Mouse (Mus musculus) liver, adult 2 months (tissue): ENCODE results near the gene Arih1. TPM values are rescaled to one million over a fixed set of nuclear protein-coding genes. Genes with fewer than 3 reads are reported as not detected.

Experiments
- DNase-seq: peaks from one replicate; pipeline ENCODE4 v3.0.0-alpha.2; 2011; ENCODE audit warnings: low read depth, low spot score; ENCODE audit errors: extremely low read depth
- H3K27ac ChIP-seq: fragments of 200-500 bp; replicated peaks from 2 replicates; pipeline ENCODE4 v1.5.1; 2012; ENCODE audit warnings: low read depth, mild to moderate bottlenecking, control low read depth, inconsistent platforms, low read length; ENCODE audit not compliant: insufficient read depth
- H3K27me3 ChIP-seq: fragments of 200-500 bp; 2 replicates; pipeline ENCODE4 v1.6.1; 2012; ENCODE audit warnings: mild to moderate bottlenecking, moderate library complexity, low read length, inconsistent platforms; ENCODE audit not compliant: control insufficient read depth, insufficient read depth
- H3K36me3 ChIP-seq: fragments of 200-500 bp; 2 replicates; pipeline ENCODE4 v1.6.1; 2012; ENCODE audit warnings: low read length, inconsistent platforms; ENCODE audit not compliant: control insufficient read depth, insufficient read depth
- H3K4me1 ChIP-seq: fragments of 200-500 bp; 2 replicates; pipeline ENCODE4 v1.6.1; 2011; ENCODE audit warnings: low read length; ENCODE audit not compliant: control insufficient read depth, insufficient read depth
- H3K4me3 ChIP-seq: fragments of 200-500 bp; 2 replicates; pipeline ENCODE4 v1.5.1; 2011; ENCODE audit warnings: low read depth, mild to moderate bottlenecking, control low read depth, low read length, moderate library complexity; ENCODE audit not compliant: insufficient read depth
- H3K79me2 ChIP-seq: fragments of 200-500 bp; 2 replicates; pipeline ENCODE4 v1.6.1; 2012; ENCODE audit warnings: inconsistent platforms, mild to moderate bottlenecking, low read length, moderate library complexity; ENCODE audit not compliant: control insufficient read depth, insufficient read depth
- H3K9ac ChIP-seq: fragments of 200-500 bp; 2 replicates; pipeline ENCODE4 v1.6.1; 2012; ENCODE audit warnings: low read depth, mild to moderate bottlenecking, control low read depth, inconsistent platforms, low read length
- CTCF ChIP-seq: fragments of 200-500 bp; IDR thresholded peaks from 2 replicates; pipeline ENCODE4 v1.5.1; 2011; ENCODE audit warnings: low read depth, low read length, control low read depth
- POLR2A ChIP-seq: fragments of 200-500 bp; IDR thresholded peaks from 2 replicates; pipeline ENCODE4 v1.6.1; 2011; ENCODE audit warnings: low read length, control low read depth; ENCODE audit not compliant: insufficient read depth; ENCODE audit errors: extremely low read depth
- WGBS: fragments of 180-500 bp; shearing (Covaris S2); methylation state at CpG from one replicate; pipeline ENCODE4 v1.1.7; 2018; 5-methylcytosine and 5-hydroxymethylcytosine counted together
- polyA plus RNA-seq: library from polyadenylated mRNA; depleted of rRNA; stranded (reverse); fragments of >200 nt; gene quantifications from 2 replicates; pipeline ENCODE4 v1.2.3, GENCODE M21; 2012; rRNA removed
- total RNA-seq: library from RNA; depleted of rRNA; stranded (reverse); fragments of >200 nt; gene quantifications from 2 replicates; pipeline ENCODE4 v1.2.3, GENCODE M21; 2014; rRNA removed

Arih1 gene
- total and polyA plus RNA-seq, 2 experiments = 10.2 to 31.4 TPM

DNA sequence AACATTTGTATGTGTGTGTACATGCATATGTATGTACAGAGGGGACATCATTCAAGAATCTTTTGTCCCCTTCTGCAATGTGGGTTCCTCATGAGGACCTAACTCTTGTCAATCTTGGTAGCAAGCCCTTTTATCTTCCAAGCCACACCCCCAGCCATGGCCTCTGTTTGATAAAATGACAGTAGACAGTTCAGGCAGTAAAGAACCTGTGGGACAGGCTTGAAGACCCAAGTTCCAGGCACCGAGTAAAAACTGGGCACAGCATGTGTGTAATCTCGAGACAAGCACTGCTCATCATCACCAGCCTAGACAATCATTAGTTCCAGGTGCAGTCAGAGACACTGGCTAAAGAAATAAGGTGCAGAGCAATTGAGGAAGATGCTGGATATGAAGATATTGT, 140.2 kb downstream of the Arih1 start:
- Histone ChIP-seq H3K79me2 (no peaks in the 10 kb centered on the region), H3K27ac (no peak overlapping the region), H3K4me3 (no peak overlapping the region), H3K36me3 (no peaks in the 10 kb centered on the region), H3K27me3 (no peaks in the 10 kb centered on the region), H3K4me1 (no peaks in the 10 kb centered on the region), H3K9ac (no peak overlapping the region)
- 78% methylated on average over 2 of the region's 2 CpGs for WGBS
- no peak for TF ChIP-seq POLR2A
- TF ChIP-seq CTCF = no peak
- no peak for DNase-seq

DNA sequence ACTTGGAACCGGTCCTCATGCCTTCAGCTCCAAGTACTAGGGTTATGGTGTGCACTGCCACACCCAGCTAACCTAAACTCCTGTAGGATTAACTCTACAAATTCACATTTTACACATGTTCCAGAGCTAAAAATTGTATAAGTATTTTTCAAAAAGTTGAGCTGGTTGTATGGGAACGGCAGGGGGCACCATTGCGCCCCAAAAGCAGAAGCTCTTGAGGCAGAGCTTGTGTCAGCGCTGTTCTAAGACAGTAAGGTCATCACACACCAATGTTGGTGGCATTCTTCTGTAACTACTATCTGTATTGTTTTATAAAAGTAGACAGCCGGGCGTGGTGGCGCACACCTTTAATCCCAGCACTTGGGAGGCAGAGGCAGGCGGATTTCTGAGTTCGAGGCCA, 146.4 kb downstream of the Arih1 start:
- H3K36me3 ChIP-seq = peaks cover 7% of the 10 kb centered on the region; the same call in 1 of the 2 replicates
- no peaks in the 10 kb centered on the region for H3K27me3 ChIP-seq
- H3K79me2 ChIP-seq = no peaks in the 10 kb centered on the region
- WGBS = 84% methylated on average over 9 of the region's 9 CpGs
- H3K9ac ChIP-seq = no peak overlapping the region
- H3K4me1 ChIP-seq = no peaks in the 10 kb centered on the region
- H3K4me3 ChIP-seq = no peak overlapping the region
- no peak overlapping the region for H3K27ac ChIP-seq
- peak; percentile 26 for DNase-seq
- no peak for TF ChIP-seq POLR2A
- peak; percentile 78 for TF ChIP-seq CTCF

DNA sequence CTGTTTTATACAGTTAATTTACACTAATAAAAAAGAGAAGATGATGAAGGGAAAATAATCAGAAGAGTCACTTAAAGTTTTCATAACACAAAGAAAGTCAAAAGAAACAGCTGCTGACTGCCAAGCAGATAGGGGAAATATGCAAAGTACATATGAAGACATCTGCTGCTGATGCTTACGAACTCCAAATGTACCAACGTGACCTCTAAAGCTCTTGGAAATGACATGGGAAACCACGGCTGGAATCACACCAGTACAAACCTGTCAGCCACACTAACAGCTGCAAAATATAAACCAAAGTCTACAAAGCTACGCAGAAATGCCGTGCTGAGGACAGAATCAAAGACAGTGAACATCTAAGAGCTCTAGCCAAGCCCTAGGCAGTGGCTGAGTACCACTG, 147.3 kb downstream of the Arih1 start:
- whole genome bisulfite sequencing = 87% methylated on average over 5 of the region's 5 CpGs
- Histone ChIP-seq H3K36me3 (peaks cover 7% of the 10 kb centered on the region; the same call in 1 of the 2 replicates), H3K27me3 (no peaks in the 10 kb centered on the region), H3K9ac (no peak overlapping the region), H3K4me1 (no peaks in the 10 kb centered on the region), H3K79me2 (no peaks in the 10 kb centered on the region), H3K27ac (no peak overlapping the region), H3K4me3 (no peak overlapping the region)
- TF ChIP-seq POLR2A (no peak), CTCF (no peak)
- DNase-seq = no peak

DNA sequence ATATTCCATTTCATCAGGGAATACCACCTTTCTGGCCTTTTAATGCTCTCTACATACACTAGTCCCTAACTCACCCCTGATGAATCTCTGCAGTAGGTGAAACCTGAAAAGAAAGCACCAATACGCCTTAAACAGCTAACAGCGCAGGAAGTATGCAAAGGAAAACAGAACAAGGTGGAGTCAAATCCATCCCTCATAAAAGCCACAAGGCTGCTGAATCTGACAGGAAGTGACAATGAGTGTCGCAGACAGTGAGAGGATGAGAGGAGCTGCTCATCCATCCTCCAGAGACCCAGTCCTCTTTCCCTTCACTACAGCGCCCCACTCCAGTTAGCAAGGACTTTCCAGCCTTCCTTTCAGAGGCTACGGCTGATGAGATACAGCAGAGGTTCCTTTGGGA, 148.0 kb downstream of the Arih1 start:
- H3K36me3 ChIP-seq = peaks cover 8% of the 10 kb centered on the region; the same call in 1 of the 2 replicates
- no peaks in the 10 kb centered on the region for H3K4me1 ChIP-seq
- 93% methylated on average over 5 of the region's 5 CpGs for WGBS
- DNase-seq = no peak
- H3K79me2 ChIP-seq = no peaks in the 10 kb centered on the region
- no peaks in the 10 kb centered on the region for H3K27me3 ChIP-seq
- no peak overlapping the region for H3K9ac ChIP-seq
- H3K27ac ChIP-seq = no peak overlapping the region
- no peak overlapping the region for H3K4me3 ChIP-seq
- TF ChIP-seq POLR2A (no peak), CTCF (no peak)

Other genes with a start within 250 kb of the Arih1 start
- gene Adpgk, start 195.1 kb downstream of the Arih1 start, total RNA-seq = 11.1 and 11.3 TPM in 2 replicates
- 7.6 and 7.9 TPM in 2 replicates for gene Adpgk, start 195.1 kb downstream of the Arih1 start, polyA plus RNA-seq
- gene Bbs4, start 133.1 kb downstream of the Arih1 start, total RNA-seq = 2.2 and 2.9 TPM in 2 replicates
- gene Bbs4, start 133.1 kb downstream of the Arih1 start, polyA plus RNA-seq = 0.50 and 0.57 TPM in 2 replicates
- 39.6 and 46.2 TPM in 2 replicates for gene Hexa, start 52.9 kb upstream of the Arih1 start, total RNA-seq
- 38.9 and 46.2 TPM in 2 replicates for gene Hexa, start 52.9 kb upstream of the Arih1 start, polyA plus RNA-seq
- 0.18 TPM in 1 of 2 replicates, not detected in the other for gene Tmem202, start 53.2 kb upstream of the Arih1 start, total RNA-seq
- gene Tmem202, start 53.2 kb upstream of the Arih1 start, polyA plus RNA-seq = 0.07 TPM in 1 of 2 replicates, not detected in the other
- not detected in 2 replicates for gene Celf6, start 91.3 kb upstream of the Arih1 start, total RNA-seq
- not detected in 2 replicates for gene Celf6, start 91.3 kb upstream of the Arih1 start, polyA plus RNA-seq
- 11.2 and 13.7 TPM in 2 replicates for gene Parp6, start 130.7 kb upstream of the Arih1 start, total RNA-seq
- gene Parp6, start 130.7 kb upstream of the Arih1 start, polyA plus RNA-seq = 7.9 and 8.9 TPM in 2 replicates
- 23.4 and 33.4 TPM in 2 replicates for gene Pkm, start 169.8 kb upstream of the Arih1 start, total RNA-seq
- 18.5 and 22.7 TPM in 2 replicates for gene Pkm, start 169.8 kb upstream of the Arih1 start, polyA plus RNA-seq
- gene Gramd2, start 193.5 kb upstream of the Arih1 start, total RNA-seq = not detected in 2 replicates
- 0.06 and 0.22 TPM in 2 replicates for gene Gramd2, start 193.5 kb upstream of the Arih1 start, polyA plus RNA-seq